Mouse (Mus musculus) limb, embryonic 12.5 days (tissue): ENCODE data around the gene Kdm5b. TPM values are rescaled to one million over a fixed set of nuclear protein-coding genes. Genes with fewer than 3 reads are reported as not detected.

Experiments
- ATAC-seq: fragments of 200-750 bp; cut with Nextera tagmentation; 2 replicates; pipeline ENCODE4 v1.8.0; 2017; ENCODE audit warnings: low read depth, moderate TSS enrichment; ENCODE audit not compliant: insufficient number of reproducible peaks, insufficient read depth, low FRiP score, low TSS enrichment
- H3K27ac ChIP-seq: fragments of 300-500 bp; sonication (generic); 2 replicates; pipeline ENCODE4 v1.5.1; 2016; ENCODE audit warnings: mild to moderate bottlenecking, moderate library complexity
- H3K27me3 ChIP-seq: fragments of 300-500 bp; sonication (generic); 2 replicates; pipeline ENCODE4 v1.6.1; 2016; ENCODE audit warnings: mild to moderate bottlenecking, moderate library complexity
- H3K36me3 ChIP-seq: fragments of 300-500 bp; sonication (generic); 2 replicates; pipeline ENCODE4 v1.6.1; 2016; ENCODE audit warnings: mild to moderate bottlenecking, moderate library complexity
- H3K4me1 ChIP-seq: fragments of 300-500 bp; sonication (generic); replicated peaks from 2 replicates; pipeline ENCODE4 v1.6.1; 2016
- H3K4me2 ChIP-seq: fragments of 300-500 bp; sonication (generic); 2 replicates; pipeline ENCODE4 v1.6.1; 2016; ENCODE audit warnings: mild to moderate bottlenecking, moderate library complexity
- H3K4me3 ChIP-seq: fragments of 300-500 bp; sonication (generic); replicated peaks from 2 replicates; pipeline ENCODE4 v1.5.1; 2016; ENCODE audit warnings: mild to moderate bottlenecking
- H3K9ac ChIP-seq: fragments of 300-500 bp; sonication (generic); replicated peaks from 2 replicates; pipeline ENCODE4 v1.6.1; 2016; ENCODE audit warnings: mild to moderate bottlenecking, moderate library complexity
- H3K9me3 ChIP-seq: fragments of 300-500 bp; sonication (generic); 2 replicates; pipeline ENCODE4 v1.6.1; 2016; ENCODE audit warnings: mild to moderate bottlenecking, moderate library complexity
- WGBS: fragments of 180-500 bp; shearing (Covaris S2); methylation state at CpG from one replicate; pipeline ENCODE4 v1.1.7; 2016; 5-methylcytosine and 5-hydroxymethylcytosine counted together
- polyA plus RNA-seq: library from polyadenylated mRNA; unstranded; fragments of >200 nt; fragmentation: Nextera tagmentation; extraction: Ambion mirVana; gene quantifications from 2 replicates; pipeline ENCODE4 v1.2.1, GENCODE M21; 2016

Gene Kdm5b
- polyA plus RNA-seq, 1 experiment from 2014 or later: 111 TPM

DNA sequence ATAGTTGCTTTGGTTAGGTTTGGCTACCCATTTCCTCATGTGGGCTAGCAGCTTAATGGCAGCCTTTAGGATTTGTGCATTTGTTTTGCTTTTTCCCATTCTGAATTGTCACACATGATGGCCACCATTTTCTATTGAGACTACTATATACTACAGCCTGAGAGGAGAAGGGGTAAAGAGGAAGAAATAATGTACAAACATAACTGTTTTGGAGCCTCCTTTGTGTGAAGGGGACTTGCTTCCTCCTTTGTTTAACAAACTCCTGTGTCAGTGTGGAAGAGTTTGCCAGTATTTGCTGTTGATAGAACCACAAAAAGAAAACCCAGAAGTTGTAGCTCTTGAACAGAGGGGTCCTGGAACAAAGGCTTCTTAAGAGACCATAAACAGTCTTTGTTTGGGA lies 2.5 kb downstream of the Kdm5b start:
- ATAC-seq: no peak
- Histone ChIP-seq H3K4me3 (peak overlapping the region; percentile 100), H3K27me3 (no peaks in the 10 kb centered on the region), H3K4me2 (peak overlapping the region; percentile 63), H3K4me1 (peaks cover 34% of the 10 kb centered on the region), H3K9me3 (no peaks in the 10 kb centered on the region), H3K27ac (no peak overlapping the region), H3K36me3 (no peaks in the 10 kb centered on the region), H3K9ac (peak overlapping the region; percentile 100)

DNA sequence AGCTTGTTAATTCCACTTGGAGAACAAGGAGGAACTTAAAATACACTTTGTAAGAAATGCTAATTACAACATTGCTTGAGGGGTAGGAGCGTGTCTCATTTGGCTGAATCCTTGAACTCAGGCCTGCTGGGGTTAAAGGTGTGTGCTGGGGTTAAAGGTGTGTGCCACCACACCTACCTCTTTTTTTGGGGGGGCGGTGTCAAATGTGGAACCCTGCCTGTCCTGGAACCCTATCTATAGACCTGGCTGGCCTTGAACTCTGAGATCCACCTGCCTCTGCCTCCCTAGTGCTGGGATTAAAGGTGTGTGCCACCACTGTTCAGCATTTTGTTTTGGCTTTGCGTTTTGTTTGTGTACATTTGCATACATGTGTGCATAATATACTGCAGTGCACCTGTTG lies 3.8 kb downstream of the Kdm5b start:
- H3K9me3 ChIP-seq: no peaks in the 10 kb centered on the region
- no peak overlapping the region for H3K4me2 ChIP-seq
- H3K27ac ChIP-seq: no peak overlapping the region
- 93% methylated on average over 3 of the region's 3 CpGs for WGBS
- H3K4me1 ChIP-seq: peaks cover 34% of the 10 kb centered on the region
- no peak for ATAC-seq
- H3K4me3 ChIP-seq: no peak overlapping the region
- no peaks in the 10 kb centered on the region for H3K27me3 ChIP-seq
- no peak overlapping the region for H3K9ac ChIP-seq
- H3K36me3 ChIP-seq: no peaks in the 10 kb centered on the region

DNA sequence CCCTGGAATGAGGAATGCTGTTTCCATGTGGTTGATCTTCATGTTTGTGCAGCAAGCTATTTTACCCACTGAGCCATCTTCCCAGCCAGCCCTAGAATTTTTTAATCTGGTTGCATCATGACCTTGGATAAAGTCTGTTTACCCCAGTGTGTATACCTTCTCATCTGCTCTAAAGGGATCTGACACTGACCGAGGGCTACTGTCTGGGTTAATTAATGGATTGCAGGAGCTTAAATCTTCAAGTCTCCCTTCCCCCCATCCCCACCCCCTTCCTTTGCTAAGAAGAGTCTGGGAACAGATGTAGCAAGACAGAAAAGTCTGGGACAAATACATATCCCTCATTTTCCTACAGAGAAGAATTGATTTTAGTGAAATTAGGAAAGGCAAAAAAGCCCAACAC lies 7.5 kb downstream of the Kdm5b start:
- Histone ChIP-seq H3K4me3 (no peak overlapping the region), H3K27me3 (no peaks in the 10 kb centered on the region), H3K4me1 (peaks cover 22% of the 10 kb centered on the region), H3K36me3 (peaks cover 2% of the 10 kb centered on the region; the same call in 1 of the 2 replicates), H3K9ac (no peak overlapping the region), H3K4me2 (no peak overlapping the region), H3K9me3 (no peaks in the 10 kb centered on the region), H3K27ac (no peak overlapping the region)
- WGBS: 23% methylated on average over 1 of the region's 1 CpGs
- ATAC-seq: no peak

DNA sequence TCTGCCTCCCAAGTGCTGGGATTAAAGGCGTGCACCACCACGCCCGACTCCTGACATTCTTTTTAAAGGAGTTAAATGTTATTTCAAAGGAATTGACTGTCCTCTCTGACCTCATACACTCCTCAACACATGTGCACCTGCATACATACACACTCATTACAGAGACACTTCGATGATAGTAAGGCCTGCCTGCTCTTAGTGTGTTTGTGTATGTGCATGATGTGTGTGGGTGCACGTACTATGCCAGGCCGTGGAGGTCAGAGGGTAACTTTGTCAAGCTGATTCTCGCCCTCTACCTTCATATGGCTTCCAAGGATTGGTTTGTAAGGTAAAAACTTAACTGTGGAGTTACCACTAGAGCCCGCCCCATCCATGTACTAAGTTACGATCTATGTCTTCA lies 10.2 kb downstream of the Kdm5b start:
- ATAC-seq: no peak
- Histone ChIP-seq H3K27ac (no peak overlapping the region), H3K36me3 (peaks cover 7% of the 10 kb centered on the region), H3K4me2 (no peak overlapping the region), H3K9me3 (no peaks in the 10 kb centered on the region), H3K4me1 (peaks cover 12% of the 10 kb centered on the region), H3K4me3 (no peak overlapping the region), H3K27me3 (no peaks in the 10 kb centered on the region), H3K9ac (no peak overlapping the region)
- WGBS: 91% methylated on average over 9 of the region's 9 CpGs

DNA sequence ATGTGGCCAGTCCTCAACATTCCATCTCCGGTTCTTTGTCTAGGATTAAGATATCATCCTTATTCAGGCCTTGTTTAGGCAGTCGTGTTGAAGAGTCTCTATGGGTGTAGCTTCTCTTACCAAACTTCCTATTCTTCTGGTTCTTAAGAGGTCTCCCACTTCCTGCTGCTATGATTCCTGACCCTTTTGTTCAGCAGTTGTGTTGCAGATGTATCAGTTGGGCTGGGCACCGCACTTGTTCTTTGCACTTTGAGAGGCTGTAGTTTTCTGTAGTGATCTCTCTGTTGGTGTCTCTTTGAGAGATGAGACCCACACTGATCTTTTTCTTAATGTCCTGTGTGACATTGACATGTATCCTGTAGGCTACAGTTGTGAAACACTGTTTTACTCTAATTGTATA lies 10.7 kb downstream of the Kdm5b start:
- Histone ChIP-seq H3K9me3 (no peaks in the 10 kb centered on the region), H3K27ac (no peak overlapping the region), H3K36me3 (peaks cover 11% of the 10 kb centered on the region), H3K27me3 (no peaks in the 10 kb centered on the region), H3K4me2 (no peak overlapping the region), H3K9ac (no peak overlapping the region), H3K4me1 (peaks cover 7% of the 10 kb centered on the region), H3K4me3 (no peak overlapping the region)
- 80% methylated on average over 3 of the region's 3 CpGs for WGBS
- no peak for ATAC-seq

DNA sequence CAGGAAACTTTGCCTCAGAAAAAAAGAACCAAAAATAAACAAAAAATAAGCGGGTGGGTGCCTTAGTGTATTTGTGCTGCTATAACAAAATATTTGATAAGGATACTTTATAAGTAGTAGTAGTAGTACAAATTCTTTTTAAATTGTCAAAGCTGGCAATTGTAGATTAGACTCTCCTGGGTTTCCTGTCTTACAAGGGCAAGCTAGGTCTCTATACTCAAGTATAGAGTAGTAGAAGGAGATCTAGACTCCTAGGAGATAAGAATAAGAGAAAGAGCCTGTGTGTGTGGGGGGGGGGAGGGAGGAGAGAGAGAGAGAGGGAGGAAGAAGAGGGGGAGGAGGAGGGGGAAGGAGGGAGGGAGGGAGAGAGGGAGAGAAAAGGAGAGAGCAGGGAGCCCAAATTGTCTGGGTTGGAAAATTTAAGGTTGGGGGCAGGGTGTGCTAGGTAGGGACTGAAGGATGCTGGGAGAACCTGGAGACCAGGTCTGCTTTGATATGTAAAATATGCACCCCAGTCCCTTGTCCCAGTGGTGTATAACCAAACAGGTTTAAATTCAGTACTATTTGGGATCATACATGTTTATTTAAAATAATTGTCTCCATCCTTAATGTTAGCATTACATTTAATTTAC lies 13.4 kb downstream of the Kdm5b start:
- ATAC-seq: no peak
- H3K4me3 ChIP-seq: no peak overlapping the region
- H3K27ac ChIP-seq: no peak overlapping the region
- 79% methylated on average over 1 of the region's 1 CpGs for WGBS
- H3K36me3 ChIP-seq: peaks cover 11% of the 10 kb centered on the region
- H3K4me1 ChIP-seq: no peaks in the 10 kb centered on the region
- no peaks in the 10 kb centered on the region for H3K27me3 ChIP-seq
- no peaks in the 10 kb centered on the region for H3K9me3 ChIP-seq
- no peak overlapping the region for H3K4me2 ChIP-seq
- no peak overlapping the region for H3K9ac ChIP-seq

DNA sequence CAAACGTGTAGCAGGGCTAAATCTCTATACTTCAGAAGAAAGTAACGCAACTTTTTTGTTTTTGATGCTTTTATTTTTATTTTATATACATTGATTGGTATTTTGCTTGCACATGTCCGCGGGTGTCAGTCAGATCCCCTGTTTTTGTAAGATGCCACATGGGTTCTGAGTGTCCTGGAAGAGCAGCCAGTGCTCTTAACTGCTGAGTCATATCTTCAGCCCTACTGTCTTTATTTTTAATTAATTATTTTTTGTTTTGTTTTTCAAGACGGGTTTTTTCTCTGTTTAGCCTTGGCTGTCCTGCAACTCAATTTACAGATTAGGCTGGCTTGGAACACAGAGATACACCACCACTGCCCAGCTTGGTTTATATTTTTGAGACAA lies 14.0 kb downstream of the Kdm5b start:
- Histone ChIP-seq H3K9me3 (no peaks in the 10 kb centered on the region), H3K4me2 (no peak overlapping the region), H3K4me3 (no peak overlapping the region), H3K4me1 (no peaks in the 10 kb centered on the region), H3K27ac (no peak overlapping the region), H3K27me3 (no peaks in the 10 kb centered on the region), H3K9ac (no peak overlapping the region), H3K36me3 (peaks cover 14% of the 10 kb centered on the region)
- no peak for ATAC-seq
- 75% methylated on average over 5 of the region's 5 CpGs for WGBS

DNA sequence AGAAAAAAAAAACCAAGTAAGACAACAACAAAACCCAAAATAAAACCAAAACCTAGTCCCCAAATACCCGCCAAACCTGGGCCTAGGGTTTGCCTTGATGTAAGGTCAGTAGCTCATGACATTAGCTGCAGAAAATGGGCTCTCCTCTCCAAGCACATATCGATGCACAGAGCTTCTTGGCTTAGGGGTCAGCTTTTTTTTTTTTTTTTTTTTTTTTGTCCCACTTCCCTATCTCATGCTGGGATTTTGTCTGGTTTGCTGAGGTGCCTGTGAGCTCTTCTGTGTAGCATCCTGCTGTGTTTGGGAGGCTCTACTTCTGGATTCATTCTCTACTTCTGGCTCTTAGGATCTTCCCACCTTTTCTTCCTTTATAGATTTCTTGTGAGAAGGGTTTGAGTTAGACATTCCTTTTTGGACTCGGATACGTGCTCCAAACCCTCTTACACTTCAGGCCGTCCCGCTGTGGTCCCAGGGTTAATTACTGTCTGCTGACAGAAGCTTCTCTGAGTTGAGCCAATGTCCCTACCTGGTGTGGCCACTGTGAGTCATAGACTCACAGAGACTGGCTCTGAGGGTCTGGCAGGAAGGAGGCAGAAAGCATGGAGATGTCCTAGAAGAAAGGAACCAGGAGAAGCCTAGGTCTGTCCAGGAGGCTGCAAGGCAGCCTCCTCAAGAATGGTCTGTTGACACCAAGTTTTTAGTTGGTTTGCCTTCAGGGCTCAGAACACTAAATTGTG lies 17.6 kb downstream of the Kdm5b start:
- H3K4me1 ChIP-seq: peaks cover 3% of the 10 kb centered on the region; the same call in 1 of the 2 replicates
- H3K36me3 ChIP-seq: peaks cover 17% of the 10 kb centered on the region
- no peaks in the 10 kb centered on the region for H3K9me3 ChIP-seq
- no peak overlapping the region for H3K4me2 ChIP-seq
- H3K27me3 ChIP-seq: no peaks in the 10 kb centered on the region
- no peak overlapping the region for H3K9ac ChIP-seq
- H3K4me3 ChIP-seq: no peak overlapping the region
- 91% methylated on average over 6 of the region's 6 CpGs for WGBS
- H3K27ac ChIP-seq: no peak overlapping the region
- ATAC-seq: no peak

DNA sequence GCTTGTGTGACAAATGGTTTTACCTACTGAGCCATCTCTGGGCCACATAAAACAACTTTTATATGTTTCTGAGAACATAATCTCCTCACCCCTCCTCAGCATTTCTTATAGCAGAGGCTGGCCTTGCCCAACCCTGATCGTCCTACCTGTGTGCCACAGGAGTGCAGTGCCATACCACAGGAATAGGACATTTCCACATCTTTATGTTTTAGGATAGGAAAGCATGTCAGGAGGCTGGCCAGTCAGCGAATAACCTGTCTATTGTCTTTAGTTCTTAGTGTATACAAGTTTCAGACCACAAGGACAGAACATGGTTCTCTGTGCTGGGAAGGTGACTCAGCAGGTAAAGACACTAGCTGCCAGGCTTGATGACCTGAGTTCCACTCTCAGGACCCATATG lies 20.8 kb downstream of the Kdm5b start:
- no peak for ATAC-seq
- no peak overlapping the region for H3K4me2 ChIP-seq
- H3K9me3 ChIP-seq: no peaks in the 10 kb centered on the region
- H3K27me3 ChIP-seq: no peaks in the 10 kb centered on the region
- peaks cover 5% of the 10 kb centered on the region; the same call in 1 of the 2 replicates for H3K4me1 ChIP-seq
- no peak overlapping the region for H3K9ac ChIP-seq
- H3K27ac ChIP-seq: no peak overlapping the region
- peaks cover 22% of the 10 kb centered on the region for H3K36me3 ChIP-seq
- no peak overlapping the region for H3K4me3 ChIP-seq
- 92% methylated on average over 2 of the region's 2 CpGs for WGBS

DNA sequence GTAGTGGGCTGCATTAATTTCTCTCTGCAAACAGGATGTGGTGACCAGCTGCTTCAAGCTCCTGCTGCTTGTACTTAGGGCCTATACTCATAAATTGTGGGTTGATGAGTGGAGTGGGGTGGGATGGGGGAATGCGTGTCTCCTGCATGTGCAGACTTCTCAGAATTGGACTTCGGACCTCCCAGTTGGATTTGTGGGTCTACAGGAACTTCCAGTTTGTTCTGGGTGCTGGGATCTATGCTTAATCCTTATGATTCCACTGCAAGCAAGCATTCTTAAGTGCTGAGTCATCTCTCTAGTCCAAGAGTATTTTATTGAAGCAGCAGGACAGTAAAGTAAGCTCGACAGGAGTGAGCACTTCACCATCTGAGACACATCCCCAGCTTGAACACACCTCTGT lies 23.6 kb downstream of the Kdm5b start:
- H3K4me2 ChIP-seq: no peak overlapping the region
- no peak overlapping the region for H3K27ac ChIP-seq
- H3K27me3 ChIP-seq: no peaks in the 10 kb centered on the region
- peaks cover 5% of the 10 kb centered on the region; the same call in 1 of the 2 replicates for H3K4me1 ChIP-seq
- H3K4me3 ChIP-seq: no peak overlapping the region
- ATAC-seq: no peak
- H3K36me3 ChIP-seq: peaks cover 46% of the 10 kb centered on the region
- 60% methylated on average over 3 of the region's 3 CpGs for WGBS
- no peak overlapping the region for H3K9ac ChIP-seq
- H3K9me3 ChIP-seq: no peaks in the 10 kb centered on the region

DNA sequence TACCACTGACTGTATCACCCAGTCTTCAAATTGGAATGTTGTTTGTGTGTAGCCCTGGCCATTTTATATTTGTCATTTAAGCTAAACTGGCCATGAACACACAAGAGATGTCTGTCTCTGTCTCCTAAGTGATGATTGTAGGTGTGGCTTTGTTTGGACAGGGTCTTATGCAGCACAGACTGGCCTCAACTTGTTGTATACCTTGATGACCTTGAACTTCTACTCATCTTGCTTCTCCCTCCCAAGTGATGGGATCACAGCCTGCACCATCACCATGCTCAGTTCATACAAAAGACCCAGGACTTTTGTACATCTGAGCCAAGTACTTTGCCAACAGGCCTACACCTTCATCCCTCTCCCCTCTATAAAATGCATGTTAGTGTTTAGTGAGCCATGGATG lies 29.7 kb downstream of the Kdm5b start:
- no peak for ATAC-seq
- Histone ChIP-seq H3K4me2 (no peak overlapping the region), H3K4me1 (no peaks in the 10 kb centered on the region), H3K36me3 (peaks cover 86% of the 10 kb centered on the region), H3K27me3 (no peaks in the 10 kb centered on the region), H3K9me3 (no peaks in the 10 kb centered on the region), H3K9ac (no peak overlapping the region), H3K4me3 (no peak overlapping the region), H3K27ac (no peak overlapping the region)

DNA sequence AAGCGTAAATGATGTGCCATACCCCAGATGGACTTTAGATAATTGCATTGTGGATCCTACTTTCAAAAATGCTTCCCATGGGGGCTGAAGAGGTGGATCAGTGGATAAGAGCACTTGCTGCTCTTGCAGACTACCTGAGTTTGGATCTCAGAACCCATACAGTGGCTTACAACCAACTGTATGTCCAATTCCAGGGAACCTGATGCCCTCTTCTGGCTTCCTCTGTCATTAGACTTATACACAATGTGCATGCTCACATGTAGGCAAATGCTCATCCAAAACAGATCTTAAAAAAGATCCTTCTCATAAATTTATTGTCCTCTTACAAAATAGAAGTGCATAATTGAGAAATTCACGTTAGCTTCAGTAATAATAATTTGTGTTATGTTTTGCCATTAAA lies 31.8 kb downstream of the Kdm5b start:
- Histone ChIP-seq H3K9me3 (no peaks in the 10 kb centered on the region), H3K36me3 (peaks cover 85% of the 10 kb centered on the region)
- 95% methylated on average over 2 of the region's 2 CpGs for WGBS

More for the DNA sequence above, 31.8 kb downstream of the Kdm5b start:
- Histone ChIP-seq H3K4me3 (no peak overlapping the region), H3K27ac (no peak overlapping the region), H3K27me3 (no peaks in the 10 kb centered on the region), H3K4me2 (no peak overlapping the region), H3K4me1 (no peaks in the 10 kb centered on the region), H3K9ac (no peak overlapping the region)
- no peak for ATAC-seq
